Mouse (Mus musculus): ENCODE results near the gene Gpr108.
"Not testable (repeated sequence)": the region's sequence is repeated elsewhere in the genome, so short reads cannot be mapped to it uniquely, and the experiment has no call there.

Gpr108 gene

DNA sequence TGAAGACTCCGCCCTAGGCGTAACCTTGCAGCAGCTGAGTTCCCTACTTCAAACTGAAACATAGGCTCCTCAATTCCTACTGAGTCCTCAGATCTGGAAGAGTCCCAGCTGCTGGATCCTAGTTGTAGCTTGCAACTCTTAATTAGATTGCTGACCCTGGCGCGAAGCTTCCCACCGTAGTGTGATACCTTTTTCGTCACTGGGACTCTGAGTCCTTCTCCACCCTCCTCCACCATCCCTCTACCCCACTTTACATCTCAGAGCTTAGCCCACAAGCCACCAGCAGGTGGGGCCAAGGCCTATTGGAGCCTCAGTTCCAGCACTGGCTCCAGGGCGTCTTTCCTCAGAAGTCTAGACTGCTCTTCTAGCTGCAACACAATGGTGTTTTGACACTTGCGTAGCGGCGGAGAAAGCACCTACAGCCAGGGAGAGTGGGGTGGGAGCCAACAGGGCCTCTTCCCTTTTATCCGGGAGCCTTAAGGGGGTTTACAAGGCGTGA is at the start of gene Gpr108:
Gene Gpr108 (minus strand): TSS at position 246 of the 499 bp plus-strand sequence.
- DNase-seq (ENCODE audit: low read depth, low spot score) = peak; percentile 98

DNA sequence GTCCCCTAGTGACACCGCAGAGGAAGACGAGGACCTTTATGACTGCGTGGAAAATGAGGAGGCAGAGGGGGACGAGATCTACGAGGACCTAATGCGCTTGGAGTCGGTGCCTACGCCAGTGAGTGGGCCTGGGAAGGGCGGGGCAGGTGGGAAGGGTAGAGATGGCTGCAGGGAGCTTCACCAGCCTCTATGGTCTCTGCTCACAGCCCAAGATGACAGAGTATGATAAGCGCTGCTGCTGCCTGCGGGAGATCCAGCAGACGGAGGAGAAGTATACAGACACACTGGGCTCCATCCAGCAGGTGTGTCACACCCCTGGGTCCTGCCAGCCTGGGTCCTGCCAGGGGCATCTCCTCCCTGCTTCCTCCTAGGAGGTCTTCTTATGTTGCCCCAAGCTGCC is 48.8 kb upstream of the Gpr108 start:
- DNase-seq (ENCODE audit: low read depth, low spot score) = no peak

DNA sequence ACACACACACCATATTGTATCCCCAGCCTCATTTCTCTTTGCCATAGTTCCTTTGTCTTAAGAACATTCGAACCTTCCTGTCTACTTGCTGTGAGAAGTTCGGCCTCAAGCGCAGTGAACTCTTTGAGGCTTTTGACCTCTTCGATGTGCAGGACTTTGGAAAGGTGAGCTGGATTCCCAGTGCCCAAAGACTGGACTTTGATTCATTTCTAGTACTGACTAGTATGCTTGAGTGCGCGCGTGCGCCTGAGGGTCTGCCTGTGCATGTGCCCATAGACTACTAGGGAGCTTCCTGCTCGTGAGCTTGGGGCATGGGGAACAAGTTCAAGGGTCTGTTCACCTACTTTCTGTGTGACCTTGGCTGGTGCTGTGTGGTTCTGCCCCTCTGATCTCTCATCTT is 47.7 kb upstream of the Gpr108 start:
- DNase-seq (ENCODE audit: low read depth, low spot score) = no peak

GRCm38 (mm10) chr17:57292968-57293367 is 44.7 kb upstream of the Gpr108 start:
- DNase-seq (ENCODE audit: low read depth, low spot score) = no peak

GRCm38 (mm10) chr17:57292302-57292701 is 44.1 kb upstream of the Gpr108 start:
- no peak for DNase-seq (ENCODE audit: low read depth, low spot score)

DNA sequence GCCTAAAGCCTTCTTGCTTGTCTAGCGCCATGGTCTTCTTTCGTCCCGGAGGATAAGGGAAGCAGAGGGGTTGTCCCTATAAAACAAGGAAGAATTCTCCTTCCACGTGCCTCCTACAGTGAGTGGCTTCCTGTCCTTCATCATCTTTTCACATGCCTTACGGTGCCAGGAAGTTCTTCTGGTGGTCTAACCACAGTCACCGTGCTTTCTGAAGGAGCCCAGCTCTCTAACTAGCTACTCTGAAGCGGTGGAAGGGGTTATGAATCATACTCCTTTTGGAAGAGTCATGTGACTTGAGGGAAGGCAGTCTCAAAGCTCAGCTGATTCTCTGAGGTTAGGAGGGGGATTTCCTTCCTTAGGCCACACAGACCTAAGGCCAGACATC is 42.4 kb upstream of the Gpr108 start:
- peak; percentile 29 for DNase-seq (ENCODE audit: low read depth, low spot score)

DNA sequence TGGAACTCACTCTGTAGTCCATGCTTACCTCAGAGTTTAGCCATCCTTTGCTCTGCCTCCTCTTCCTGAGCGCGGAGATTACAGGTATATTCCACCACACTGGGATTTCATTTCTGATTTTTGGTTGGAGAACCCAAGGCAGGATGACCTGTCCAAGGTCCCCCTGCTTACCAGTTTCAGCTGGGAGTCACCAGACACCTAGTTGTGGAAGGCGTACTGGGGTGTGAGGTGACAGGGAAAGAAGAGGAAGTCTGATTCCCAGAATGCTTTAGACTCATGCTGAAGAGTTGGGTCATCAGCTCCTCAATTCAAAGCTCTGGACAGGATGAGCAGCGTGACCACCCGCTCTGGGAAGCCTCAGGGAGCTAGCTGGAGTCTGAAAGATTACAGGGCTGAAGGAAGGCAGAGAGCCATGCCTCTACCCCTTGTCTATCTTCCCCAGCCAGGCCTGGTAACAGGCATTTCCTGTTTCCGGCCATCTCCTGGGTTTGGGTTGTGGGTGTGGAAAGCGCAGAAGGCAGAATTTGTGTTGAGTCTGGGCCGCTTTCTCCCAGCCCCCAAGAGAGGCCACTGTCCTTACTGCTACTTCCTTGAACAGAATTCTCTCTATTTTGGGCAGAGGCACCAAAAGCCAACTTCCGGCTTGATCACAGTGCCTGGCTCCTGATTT is 41.9 kb upstream of the Gpr108 start:
- DNase-seq (ENCODE audit: low read depth, low spot score) = no peak

DNA sequence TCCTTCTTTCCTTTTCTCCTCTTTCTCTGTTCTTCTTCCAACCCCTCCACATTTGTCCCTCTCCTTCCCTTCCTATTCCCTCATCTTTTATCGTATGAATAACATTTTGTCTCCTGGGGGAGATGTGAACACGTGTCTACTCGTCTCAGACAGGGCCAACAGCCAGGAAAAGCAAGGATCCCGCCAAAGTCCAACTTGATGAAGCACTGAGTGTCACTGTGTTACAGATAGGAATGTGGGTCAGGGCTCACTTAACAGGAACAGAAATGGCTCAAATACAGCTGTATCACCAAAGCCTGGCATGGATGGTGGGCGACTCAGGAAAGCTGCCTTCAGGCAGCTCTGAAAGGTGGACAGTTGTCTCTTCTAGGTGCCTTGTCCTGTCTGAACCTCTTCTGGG is 41.0 kb upstream of the Gpr108 start:
- no peak for DNase-seq (ENCODE audit: low read depth, low spot score)

DNA sequence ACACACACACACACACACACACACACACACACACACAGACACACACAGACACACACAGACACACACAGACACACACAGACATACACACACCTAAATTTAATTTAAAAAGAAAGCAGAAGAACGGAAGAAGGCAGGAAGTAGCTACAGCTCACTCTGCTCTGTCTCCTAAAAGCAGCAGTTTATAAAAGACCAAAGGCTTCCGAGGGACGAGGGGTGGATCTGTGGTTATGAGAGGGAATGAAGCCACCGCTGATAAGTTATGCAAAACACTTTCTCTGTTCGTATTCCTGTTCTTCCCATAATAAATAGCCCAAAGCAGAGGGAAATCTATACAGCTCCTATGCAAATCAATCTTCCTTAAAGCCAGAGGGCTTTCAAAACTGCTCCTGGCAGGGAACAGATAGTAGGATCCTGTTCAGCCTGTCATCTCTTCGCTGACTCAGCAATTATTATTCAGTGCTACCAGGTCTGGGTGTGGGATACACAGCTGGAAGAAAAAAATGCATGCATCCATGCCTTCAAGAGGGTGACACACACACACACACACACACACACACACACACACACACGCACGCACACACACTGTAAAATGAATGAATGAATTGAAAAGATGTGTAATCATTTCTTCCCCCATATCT is 38.6 kb upstream of the Gpr108 start:
- no peak for DNase-seq (ENCODE audit: low read depth, low spot score)

DNA sequence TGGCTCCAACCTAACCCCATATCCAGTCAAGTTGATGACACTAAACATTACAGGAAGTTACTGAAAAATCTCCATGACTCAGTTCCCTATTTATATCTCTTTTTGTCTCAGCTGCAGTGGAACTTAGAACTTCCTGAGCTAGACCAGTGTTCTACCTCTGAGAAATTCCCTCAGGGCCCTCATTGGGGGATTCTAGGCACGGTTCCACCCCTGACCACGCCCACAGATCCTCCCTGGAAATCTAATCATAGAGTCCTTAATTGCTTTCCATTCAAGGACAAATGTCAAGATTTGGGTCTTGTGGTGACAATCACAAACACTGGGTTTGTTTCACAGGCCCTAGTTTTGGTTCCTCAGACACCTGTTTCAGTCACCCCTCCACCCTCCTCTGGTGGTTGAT is 36.8 kb upstream of the Gpr108 start:
- DNase-seq (ENCODE audit: low read depth, low spot score) = no peak

DNA sequence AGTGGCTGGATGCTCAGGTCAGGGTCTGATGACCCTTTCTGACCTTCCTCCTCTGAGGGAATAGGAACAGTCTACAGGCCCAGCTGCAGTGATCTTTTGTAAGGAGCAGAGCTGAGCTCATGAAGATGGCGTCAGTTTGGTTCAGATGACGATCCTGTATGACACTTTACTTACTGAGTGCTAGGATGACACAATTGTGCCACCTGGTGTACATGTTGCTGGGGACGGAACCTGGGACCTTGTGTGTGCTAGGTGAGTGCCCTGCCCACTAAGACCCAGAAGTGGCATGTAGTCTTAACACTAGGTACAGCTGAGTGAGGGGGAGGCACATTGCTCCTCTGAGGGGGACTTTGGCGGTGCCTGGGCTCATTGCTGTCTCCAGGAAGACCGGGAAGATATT is 35.7 kb upstream of the Gpr108 start:
- DNase-seq (ENCODE audit: low read depth, low spot score) = no peak

DNA sequence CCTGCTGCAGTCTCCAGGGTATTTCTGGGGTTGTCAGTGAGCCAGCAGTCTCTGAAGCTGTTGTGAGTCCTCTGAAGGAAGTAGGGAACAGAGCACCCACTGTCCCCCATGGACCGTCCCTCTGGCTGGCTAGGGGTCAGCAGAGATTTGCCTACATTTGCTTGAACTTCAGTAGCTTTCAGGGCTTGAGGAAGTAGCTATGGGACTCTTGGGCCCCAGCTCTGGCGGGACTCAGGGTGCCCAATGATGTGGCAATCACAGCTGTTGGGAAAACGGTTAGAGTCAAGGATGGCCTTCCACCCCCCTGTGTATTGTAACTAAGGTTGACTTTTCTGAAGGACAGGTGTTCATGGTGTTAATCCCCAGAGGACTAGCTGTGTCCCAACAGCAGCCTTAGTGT is 32.2 kb upstream of the Gpr108 start:
- no peak for DNase-seq (ENCODE audit: low read depth, low spot score)

DNA sequence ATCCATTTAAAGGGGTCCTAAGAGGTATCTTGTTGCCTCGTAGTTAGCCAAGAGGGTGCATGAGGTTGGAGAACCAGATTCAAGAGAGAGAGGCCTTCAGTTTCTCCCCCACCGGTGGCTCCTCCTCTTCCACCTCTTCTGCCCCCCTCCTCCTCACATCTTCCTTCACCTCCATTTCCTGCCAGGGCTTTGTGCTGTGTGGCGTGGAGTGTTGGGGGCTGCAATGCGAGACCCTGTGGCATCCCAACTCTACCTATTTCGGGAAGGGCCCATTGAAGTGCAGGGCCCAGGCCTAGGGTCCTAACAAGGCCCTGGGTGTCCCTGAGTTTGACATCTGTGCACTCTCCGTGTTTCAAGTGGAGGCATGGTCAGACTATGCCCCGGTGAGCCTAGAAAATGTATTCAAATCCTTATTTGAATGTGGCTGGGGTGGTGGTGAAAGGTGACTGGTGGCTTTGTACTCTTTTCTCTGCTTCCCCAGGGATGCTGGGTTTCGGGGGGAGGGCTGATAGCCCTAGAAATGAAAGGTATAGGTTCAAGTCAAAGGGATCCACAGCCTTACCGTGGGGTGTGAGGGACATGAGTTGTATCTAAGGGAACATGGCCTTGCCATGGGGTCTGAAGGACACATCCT is 31.5 kb upstream of the Gpr108 start:
- DNase-seq (ENCODE audit: low read depth, low spot score) = no peak

DNA sequence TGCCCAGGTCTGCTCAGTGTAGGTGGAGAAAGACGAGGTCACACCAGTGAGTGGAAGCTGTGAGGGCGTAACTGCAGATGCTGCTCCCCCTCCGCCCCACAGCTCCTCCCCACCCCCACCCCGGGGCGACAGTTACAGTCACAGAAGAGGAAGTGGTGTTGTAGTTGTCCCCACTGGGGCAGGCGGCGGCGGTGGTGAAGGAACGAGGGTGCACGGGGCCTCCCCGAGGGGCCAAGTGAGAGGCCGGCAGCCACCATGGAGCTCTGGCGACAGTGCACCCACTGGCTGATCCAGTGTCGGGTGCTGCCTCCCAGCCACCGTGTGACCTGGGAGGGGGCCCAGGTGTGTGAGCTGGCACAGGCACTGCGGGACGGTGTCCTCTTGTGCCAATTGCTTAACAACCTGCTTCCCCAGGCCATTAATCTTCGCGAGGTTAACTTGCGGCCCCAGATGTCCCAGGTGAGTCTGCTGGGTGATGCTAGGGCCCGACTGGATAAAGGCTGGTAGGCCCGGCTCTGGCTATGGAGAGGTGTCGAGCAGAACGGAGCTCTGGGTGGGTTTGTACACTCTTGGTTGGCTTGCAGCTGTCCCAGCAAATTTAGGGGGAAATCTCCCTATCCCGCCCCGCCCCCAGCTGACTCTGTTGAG is 30.8 kb upstream of the Gpr108 start, which contains the start of gene Vav1:
Gene Vav1 (plus strand): TSS at position 158 of the 648 bp plus-strand sequence.
- no peak for DNase-seq (ENCODE audit: low read depth, low spot score)

GRCm38 (mm10) chr17:57278537-57278936 is 30.3 kb upstream of the Gpr108 start:
- DNase-seq (ENCODE audit: low read depth, low spot score) = no peak

DNA sequence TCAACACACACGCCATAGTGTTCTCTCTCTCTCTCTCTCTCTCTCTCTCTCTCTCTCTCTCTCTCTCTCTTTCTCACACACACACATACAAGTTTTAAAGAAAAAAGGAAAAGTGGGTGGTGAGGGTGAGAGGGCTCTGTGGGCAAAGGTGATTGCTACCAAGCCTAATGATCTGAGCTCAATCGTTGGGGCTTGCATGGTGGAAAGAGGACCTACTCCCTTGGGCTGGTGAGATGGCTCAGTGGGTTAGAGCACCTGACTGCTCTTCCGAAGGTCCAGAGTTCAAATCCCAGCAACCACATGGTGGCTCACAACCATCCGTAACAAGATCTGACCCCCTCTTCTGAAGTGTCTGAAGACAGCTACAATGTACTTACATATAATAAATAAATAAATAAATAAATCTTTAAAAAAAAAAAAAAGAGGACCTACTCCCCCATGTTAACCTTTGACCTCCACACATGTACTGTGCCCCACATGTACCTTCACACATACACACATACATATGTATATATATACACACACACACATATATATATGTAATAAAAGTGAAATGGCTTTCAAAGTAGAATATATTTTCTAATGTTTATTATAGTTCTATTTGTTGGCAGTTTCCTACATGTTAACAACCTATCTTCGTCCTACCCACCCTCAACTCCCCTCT is 29.5 kb upstream of the Gpr108 start:
- DNase-seq (ENCODE audit: low read depth, low spot score) = not testable (repeated sequence)

DNA sequence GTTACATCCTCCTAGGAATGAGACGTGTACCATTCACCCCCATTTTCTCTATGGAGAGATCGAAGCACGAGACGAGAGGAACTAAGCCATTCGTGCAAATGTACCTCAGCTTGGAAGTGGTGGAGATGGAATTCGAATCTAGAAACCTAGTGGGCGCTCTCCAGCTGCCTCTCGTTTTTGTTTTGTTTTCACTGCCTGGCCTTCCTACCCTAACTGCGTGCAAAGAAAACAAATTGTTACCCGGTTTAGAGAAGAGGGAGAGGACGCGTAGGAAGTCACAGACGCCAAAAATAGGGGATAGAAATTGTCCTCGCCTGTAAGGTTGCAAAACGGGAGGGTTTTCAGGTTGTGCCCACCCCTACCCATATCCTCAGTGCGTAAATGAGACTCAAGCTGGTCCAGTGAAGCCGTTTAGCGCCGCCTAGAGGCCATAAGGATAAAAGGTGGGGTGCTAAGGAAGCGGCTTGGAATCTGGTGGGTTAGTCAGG is 28.4 kb upstream of the Gpr108 start:
- DNase-seq (ENCODE audit: low read depth, low spot score) = peak; percentile 95

- no peak for DNase-seq (ENCODE audit: low read depth, low spot score)
Observed at GRCm38 (mm10) chr17:57275997-57276351, 27.7 kb upstream of the Gpr108 start.

GRCm38 (mm10) chr17:57275111-57275996 is 27.1 kb upstream of the Gpr108 start:
- peak; percentile 88 for DNase-seq (ENCODE audit: low read depth, low spot score)

DNA sequence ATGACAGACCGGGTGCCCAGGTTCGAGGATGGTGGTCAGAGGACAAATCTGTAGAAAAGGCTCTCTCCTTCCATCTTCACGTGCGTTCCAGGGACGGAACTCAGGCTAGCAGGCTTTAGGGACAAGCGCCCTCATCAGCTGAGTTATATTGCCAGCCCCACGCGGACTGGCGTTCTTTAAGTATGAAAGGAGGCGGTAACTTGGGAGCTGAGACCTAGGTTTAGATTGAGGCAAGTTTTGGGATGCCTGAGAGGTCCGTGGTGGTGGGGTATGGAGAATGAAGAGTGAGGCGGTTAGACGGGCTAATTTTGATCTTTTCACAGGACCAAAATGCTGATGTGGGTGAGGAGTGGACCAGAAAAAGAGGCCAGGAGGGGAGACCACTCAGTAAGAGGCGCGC is 26.4 kb upstream of the Gpr108 start:
- peak; percentile 50 for DNase-seq (ENCODE audit: low read depth, low spot score)

DNA sequence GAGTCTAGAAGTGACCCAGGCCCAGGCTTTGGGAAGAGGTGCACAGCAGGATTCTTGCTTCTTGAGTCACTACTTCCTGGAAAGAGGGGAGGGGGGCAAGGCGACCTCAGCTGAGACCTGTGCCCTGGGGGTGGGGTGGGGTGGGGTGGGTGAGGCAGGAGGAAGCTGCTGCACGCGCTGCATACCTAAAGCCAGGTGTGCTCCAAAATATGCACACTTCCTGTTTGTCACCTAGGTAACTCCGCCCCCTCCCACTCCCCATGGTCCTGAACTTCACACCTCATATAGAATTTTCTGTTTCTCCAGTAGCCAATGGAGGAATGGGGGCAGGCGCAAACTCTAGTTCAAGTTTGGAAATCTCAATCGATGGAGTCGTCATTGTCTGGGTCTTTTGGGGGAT is 25.6 kb upstream of the Gpr108 start:
- no peak for DNase-seq (ENCODE audit: low read depth, low spot score)

Data from 3T3-L1 (cell line).